Mouse (Mus musculus): ENCODE data around the gene Rorc. TPM values are rescaled to one million over a fixed set of nuclear protein-coding genes. Genes with fewer than 3 reads are reported as not detected.

Gene Rorc
- total RNA-seq, 2 experiments from 2014 or later = 0.16 to 0.62 TPM

- DNase-seq (ENCODE audit: low spot score in 2 of 2) = no peak
These were observed 3.3 kb downstream of the Rorc start for GRCm38 (mm10) chr3:94375861-94376260.

GRCm38 (mm10) chr3:94377028-94377923 lies 4.7 kb downstream of the Rorc start:
- no peak for DNase-seq (ENCODE audit: low spot score in 2 of 2)

GRCm38 (mm10) chr3:94379831-94380510 lies 7.4 kb downstream of the Rorc start:
- DNase-seq (ENCODE audit: low spot score in 2 of 2) = no peak

GRCm38 (mm10) chr3:94382308-94382707 lies 9.7 kb downstream of the Rorc start:
- DNase-seq (ENCODE audit: low spot score in 2 of 2) = no peak

GRCm38 (mm10) chr3:94383476-94383875 lies 10.9 kb downstream of the Rorc start:
- DNase-seq (ENCODE audit: low spot score in 2 of 2) = no peak

GRCm38 (mm10) chr3:94386671-94387070 lies 14.1 kb downstream of the Rorc start:
- no peak for DNase-seq (ENCODE audit: low spot score in 2 of 2)

- no peak for DNase-seq (ENCODE audit: low spot score in 2 of 2)
These were observed 14.8 kb downstream of the Rorc start for GRCm38 (mm10) chr3:94387391-94387790.

- no peak for DNase-seq (ENCODE audit: low spot score in 2 of 2)
These were observed 15.5 kb downstream of the Rorc start for GRCm38 (mm10) chr3:94388047-94388446.

- no peak for DNase-seq (ENCODE audit: low spot score in 2 of 2)
These were observed 16.8 kb downstream of the Rorc start for GRCm38 (mm10) chr3:94389420-94389819.

GRCm38 (mm10) chr3:94391001-94391400 lies 18.4 kb downstream of the Rorc start:
- DNase-seq (ENCODE audit: low spot score in 2 of 2) = no peak

GRCm38 (mm10) chr3:94392128-94392527 lies 19.5 kb downstream of the Rorc start:
- DNase-seq (ENCODE audit: low spot score in 2 of 2) = no peak

- DNase-seq (ENCODE audit: low spot score in 2 of 2) = no peak
These were observed 20.5 kb downstream of the Rorc start for GRCm38 (mm10) chr3:94393049-94393448.

- no peak for DNase-seq (ENCODE audit: low spot score in 2 of 2)
These were observed 23.7 kb downstream of the Rorc start for GRCm38 (mm10) chr3:94396336-94396735.

- no peak for DNase-seq (ENCODE audit: low spot score in 2 of 2)
These were observed 24.3 kb downstream of the Rorc start for GRCm38 (mm10) chr3:94396851-94397250.

GRCm38 (mm10) chr3:94398217-94398616 lies 25.6 kb downstream of the Rorc start, which contains the start of gene Lingo4:
Gene Lingo4 (plus strand): TSS chr3:94398517.
- no peak for DNase-seq (ENCODE audit: low spot score in 2 of 2)

GRCm38 (mm10) chr3:94398943-94399481 lies 26.4 kb downstream of the Rorc start:
- DNase-seq (ENCODE audit: low spot score in 2 of 2) = peak; percentile 47 to 55

GRCm38 (mm10) chr3:94399663-94400310 lies 27.2 kb downstream of the Rorc start:
- no peak for DNase-seq (ENCODE audit: low spot score in 2 of 2)

- DNase-seq (ENCODE audit: low spot score in 2 of 2) = no peak
These were observed 29.9 kb downstream of the Rorc start for GRCm38 (mm10) chr3:94402451-94402850.

- DNase-seq (ENCODE audit: low spot score in 2 of 2) = no peak
These were observed 31.9 kb downstream of the Rorc start for GRCm38 (mm10) chr3:94404366-94405054.

GRCm38 (mm10) chr3:94405561-94405960 lies 33.0 kb downstream of the Rorc start:
- DNase-seq (ENCODE audit: low spot score in 2 of 2) = no peak

- no peak for DNase-seq (ENCODE audit: low spot score in 2 of 2)
These were observed 39.9 kb downstream of the Rorc start for GRCm38 (mm10) chr3:94412530-94412929.
